Mouse (Mus musculus): ENCODE data around the gene Gm9936.
"Not testable (repeated sequence)": the region's sequence is repeated elsewhere in the genome, so short reads cannot be mapped to it uniquely, and the experiment has no call there.

The Gm9936 gene

GRCm38 (mm10) chr5:114858582-114858981 lies at the start of gene Gm9936:
Gene Gm9936, minus strand, starts transcription at chr5:114858682.
- DNase-seq, result no peak

DNA sequence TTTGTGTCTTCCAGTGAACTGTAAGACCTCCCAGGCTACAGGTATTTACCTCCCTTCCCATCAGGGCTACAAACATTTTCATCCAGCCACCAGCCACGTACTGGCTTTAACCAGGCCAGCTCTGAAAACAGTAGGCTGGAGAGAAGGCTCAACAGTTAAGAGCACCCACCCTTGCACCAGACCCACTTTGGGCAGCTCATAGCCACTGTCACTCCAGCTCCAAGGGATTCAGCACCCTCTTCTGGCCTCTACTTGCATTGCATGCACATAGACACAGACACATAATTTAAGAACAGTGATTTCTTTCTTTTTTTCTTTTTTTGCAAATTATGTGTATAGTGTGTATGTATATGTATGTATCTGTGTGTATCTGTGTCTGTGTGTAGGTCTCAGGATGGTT lies 43.9 kb upstream of the Gm9936 start:
- peak; percentile 61 for DNase-seq

- DNase-seq, result no peak
Observed at GRCm38 (mm10) chr5:114898857-114899256, 40.4 kb upstream of the Gm9936 start.

DNA sequence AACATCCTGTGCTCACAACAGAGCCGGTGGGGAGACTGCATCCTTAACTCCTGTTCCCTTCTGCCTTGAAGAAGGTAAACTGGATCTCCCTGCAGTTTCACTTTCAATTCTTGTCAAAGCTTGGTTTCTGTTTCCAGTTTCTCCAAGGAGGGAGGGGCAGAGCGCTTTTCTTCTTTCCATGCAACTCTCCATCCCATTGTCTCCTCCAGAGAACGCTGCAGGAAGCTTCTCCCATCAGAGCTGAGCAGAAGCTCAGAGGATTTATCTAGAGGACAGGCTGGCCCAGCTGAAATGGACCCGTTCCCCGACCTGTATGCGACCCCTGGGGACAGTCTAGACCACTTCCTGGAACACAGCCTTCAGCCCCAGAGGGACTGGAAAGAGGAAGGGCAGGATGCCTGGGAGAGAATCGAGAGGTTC lies 38.9 kb upstream of the Gm9936 start:
- peak; percentile 47 for DNase-seq

DNA sequence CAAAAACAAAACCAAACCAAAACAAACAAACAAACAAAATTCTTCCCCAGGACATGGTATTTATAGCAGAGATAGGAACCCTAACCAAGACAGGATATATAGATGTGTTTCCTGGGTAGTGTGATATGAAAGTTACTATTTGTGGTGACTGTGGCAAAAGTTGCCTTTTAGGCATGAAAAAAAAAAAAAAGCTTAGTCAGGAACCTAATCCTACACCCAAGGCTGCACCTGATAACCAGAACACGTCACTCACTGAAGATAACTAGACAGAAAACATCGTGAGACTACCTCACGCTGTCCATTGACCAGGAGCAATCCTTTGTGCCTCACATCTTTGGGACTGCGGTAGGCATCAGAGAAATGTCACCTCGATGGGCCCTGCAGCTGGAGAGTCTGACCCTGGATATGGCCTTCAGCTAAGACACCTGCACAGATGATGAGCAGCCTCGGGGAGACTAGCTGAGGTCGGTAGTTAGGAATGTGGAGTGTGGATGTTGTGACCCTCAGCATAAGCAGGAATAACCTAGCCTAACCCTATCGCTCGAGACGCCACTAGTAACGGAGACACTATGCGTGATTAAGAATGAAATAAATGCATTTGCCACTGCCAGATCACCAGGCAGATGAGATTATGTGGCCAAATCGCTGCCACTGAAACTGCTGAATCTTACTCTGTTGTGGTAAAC lies 38.3 kb upstream of the Gm9936 start, which contains the start of gene Oasl2:
Gene Oasl2, plus strand, starts transcription at position 249 of the 686 bp plus-strand sequence.
- no peak for DNase-seq

DNA sequence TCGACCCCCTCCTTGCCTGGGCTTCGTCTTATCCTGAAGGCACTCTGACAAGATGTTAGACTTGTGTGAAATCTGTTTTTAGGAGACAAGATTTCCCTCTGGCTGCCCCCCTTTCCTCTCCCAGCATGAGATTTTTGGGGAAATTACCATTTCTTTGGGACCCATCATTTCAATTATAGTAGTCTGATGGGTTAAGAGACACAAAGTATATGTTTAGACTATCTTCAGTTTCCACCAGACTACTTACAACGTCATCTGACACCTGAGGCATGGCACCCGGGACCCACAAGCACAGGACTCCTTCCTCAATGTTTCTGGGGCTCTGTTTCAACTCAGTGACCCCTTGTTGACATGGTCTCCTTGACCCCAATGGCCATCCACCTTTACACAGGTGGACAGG lies 37.1 kb upstream of the Gm9936 start:
- DNase-seq, result no peak

DNA sequence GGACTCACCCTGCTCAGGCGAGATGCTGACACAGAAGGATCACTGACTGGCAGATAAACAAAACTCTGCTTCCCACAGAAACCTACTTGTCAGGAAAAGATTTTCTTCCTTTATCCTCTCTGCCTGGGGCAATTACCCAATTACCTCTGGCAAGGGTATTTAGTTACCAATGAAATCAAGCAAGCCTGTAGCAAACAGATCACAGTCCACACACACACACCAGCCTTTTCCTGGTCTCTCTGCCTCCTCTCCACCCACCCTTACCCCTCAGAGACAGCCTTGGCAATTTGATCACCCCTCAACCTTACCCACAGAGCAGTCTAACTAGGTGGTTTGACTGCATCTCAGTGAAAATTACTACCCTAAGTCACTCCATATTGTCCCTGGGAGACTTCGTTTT lies 30.5 kb upstream of the Gm9936 start:
- DNase-seq, result no peak

- no peak for DNase-seq
Observed at GRCm38 (mm10) chr5:114886801-114887200, 28.3 kb upstream of the Gm9936 start.

- DNase-seq, result no peak
Observed at GRCm38 (mm10) chr5:114883022-114883421, 24.5 kb upstream of the Gm9936 start.

- not testable (repeated sequence) for DNase-seq
Observed at GRCm38 (mm10) chr5:114882319-114882718, 23.8 kb upstream of the Gm9936 start.

- no peak for DNase-seq
Observed at GRCm38 (mm10) chr5:114879399-114879798, 20.9 kb upstream of the Gm9936 start.

DNA sequence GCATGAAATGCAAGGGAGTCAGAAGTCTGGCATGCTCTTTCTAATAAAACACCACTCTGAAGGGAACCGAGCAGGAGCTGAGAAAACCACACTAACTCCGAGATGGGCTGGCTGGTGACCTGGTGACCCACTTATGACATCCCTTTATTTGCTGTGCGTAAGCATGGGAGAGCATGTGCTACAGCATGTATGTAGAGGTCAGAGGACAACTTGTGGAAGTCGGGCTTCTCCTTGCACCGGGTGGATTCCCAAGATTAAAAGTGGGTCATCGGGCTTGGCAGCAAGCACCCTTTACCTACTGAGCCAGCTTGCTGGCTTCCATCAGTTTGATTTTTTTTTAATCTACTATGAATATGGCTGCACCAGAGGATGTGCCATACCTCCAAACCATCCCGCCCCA lies 19.0 kb upstream of the Gm9936 start:
- DNase-seq, result no peak

- DNase-seq, result no peak
Observed at GRCm38 (mm10) chr5:114876331-114876730, 17.8 kb upstream of the Gm9936 start.

GRCm38 (mm10) chr5:114875858-114876257 lies 17.4 kb upstream of the Gm9936 start:
- DNase-seq, result peak; percentile 41

DNA sequence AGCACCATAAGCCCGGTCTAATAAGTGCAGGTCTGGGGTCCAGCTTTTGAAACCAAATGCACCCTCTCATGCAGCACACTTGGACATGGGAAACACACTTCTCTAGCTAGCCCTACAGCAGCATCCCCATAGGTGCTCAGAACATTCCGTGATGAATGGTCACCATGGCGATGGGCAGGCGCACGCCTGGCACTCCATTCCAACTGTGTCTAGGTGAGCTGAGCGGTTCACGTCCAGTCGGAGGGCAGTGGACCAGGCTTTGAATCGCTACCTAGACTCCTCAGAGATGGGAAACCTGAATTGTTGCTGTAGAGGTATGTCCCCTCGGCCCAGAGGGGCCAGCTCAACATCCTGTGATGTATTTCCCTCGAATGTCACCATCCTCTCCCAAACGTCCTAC lies 6.8 kb upstream of the Gm9936 start:
- no peak for DNase-seq

DNA sequence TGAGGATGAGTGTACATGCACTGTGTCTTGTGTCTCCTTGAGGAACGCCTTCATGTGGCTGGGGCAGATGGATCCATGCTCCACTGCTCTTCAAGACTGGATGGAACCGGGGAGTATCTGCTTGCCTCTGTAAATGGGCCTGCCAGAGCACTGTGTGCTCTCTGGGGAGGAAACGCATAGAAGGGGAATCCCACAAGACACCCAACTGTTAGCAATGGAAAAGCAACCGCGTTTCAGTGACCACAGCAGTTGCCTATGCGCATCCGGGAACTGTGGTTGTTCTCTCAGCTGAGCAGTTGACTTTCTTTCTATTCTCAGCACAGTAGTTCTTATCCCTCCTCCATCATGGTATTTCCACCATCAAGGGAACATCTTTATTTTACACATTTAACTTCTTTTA lies 6.3 kb upstream of the Gm9936 start:
- no peak for DNase-seq

- no peak for DNase-seq
Observed at GRCm38 (mm10) chr5:114861730-114862129, 3.2 kb upstream of the Gm9936 start.

DNA sequence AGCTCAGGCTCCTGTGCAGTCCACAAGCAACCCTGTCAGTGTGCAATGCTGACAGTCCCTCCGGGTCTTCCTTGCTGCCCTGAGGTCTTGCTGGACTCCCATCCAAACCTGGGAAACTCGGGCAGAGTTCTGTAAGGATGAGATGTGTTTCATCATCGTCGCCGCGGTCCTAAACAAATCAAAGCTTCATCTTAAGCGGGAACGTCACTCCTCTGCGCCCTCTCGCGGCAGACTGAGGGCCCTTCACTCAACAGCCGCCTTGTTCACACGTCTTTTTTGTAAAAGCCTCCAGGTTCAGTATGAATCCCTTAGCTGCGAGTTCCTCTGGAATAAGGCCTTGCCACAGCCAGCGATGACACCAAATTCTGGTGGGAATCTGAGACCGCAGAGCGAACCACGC lies 771 bp upstream of the Gm9936 start:
- DNase-seq, result peak; percentile 82

- not testable (repeated sequence) for DNase-seq
Observed at GRCm38 (mm10) chr5:114853364-114853763, 5.1 kb downstream of the Gm9936 start, which contains the start of gene 4930519G04Rik. Gene 4930519G04Rik, plus strand, starts transcription at chr5:114853664.

GRCm38 (mm10) chr5:114851565-114852236 lies 6.8 kb downstream of the Gm9936 start:
- no peak for DNase-seq

DNA sequence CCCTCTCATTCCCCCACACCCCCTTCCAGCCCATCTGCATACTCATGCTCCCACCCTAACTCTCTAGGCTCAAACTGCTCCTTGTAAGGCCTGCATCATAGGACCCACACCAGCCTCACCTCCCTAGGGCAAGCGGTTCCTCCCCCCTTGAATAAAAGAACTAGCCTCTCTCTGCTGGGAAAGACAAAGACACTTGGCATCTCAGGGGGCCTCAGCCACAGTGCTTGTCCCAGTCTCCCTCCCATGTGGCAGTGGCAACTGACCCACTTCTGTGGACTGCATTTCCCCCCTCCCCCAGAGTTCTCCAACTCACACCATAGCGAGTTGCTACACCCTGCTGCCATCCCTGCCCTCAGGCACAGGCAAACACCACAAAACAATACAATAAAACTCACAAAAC lies 14.1 kb downstream of the Gm9936 start:
- not testable (repeated sequence) for DNase-seq

DNA sequence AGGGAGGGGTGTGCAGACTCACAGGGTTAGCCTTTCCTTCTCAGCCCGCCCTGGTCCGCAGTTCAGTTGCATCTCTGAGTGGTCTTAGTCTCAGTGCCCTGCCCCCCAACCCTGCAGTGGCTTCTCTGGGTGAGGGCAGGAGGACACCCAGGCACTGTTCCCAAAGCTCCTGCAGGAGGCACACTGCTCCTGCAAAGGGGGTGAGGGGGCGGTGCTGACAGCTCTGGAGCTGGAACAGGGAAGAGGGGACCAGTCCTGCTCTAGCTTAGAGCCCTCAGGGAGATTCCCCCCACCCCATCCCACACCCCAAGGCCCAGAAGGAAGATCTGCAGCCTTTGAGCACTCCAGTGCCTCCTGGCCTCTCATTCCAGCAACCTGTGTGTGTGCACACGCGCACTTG lies 15.8 kb downstream of the Gm9936 start:
- no peak for DNase-seq

- DNase-seq, result not testable (repeated sequence)
Observed at GRCm38 (mm10) chr5:114842155-114842554, 16.3 kb downstream of the Gm9936 start.

DNA sequence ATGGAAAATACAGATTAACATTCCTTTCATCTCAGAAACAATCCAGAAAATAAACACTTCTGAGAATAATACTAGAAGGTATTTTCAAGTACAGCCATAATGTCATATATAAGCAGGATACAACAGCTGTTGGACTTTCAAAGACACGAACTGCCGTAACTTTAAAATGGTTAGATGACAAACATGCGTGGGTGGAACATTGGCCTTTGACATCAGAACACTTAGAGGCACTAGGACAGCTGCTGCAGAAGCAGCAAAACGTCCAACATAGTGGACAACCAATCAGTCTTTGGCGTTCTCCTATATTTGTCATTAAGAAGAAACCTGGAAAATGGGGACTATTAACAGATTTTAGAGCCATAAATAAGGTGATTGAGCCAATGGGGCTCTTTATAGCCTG lies 18.0 kb downstream of the Gm9936 start:
- DNase-seq, result not testable (repeated sequence)
